ENCODE assay signal across 10 mouse cellular contexts in genomic region chr1:55665828-55666673, GRCm38 (mm10).
DNase-seq lines count a peak whose midpoint lies in the region; ATAC-seq and TF ChIP-seq lines count a peak whose summit lies in the region.
"Had no signal": no experiment of that assay in that cellular context is flagged by ENCODE, and none has a peak within 500 bp of the region (broad histone marks: within the 10 kb centered on the region; RNA-seq: fewer than 3 reads in every experiment).

No protein-coding gene starts in this region.

- no peak overlapping the region for H3K4me3 ChIP-seq in limb, embryonic 15.5 days
- no peak overlapping the region for H3K4me3 ChIP-seq in limb, embryonic 10.5 days
- H3K4me3 ChIP-seq in hindbrain, embryonic 13.5 days, result no peak overlapping the region
- H3K4me3 ChIP-seq in midbrain, embryonic 14.5 days (replicated peaks; ENCODE audit: low read depth, low read length), result no peak overlapping the region
- H3K4me3 ChIP-seq in kidney, embryonic 16.5 days (ENCODE audit: low read length), result no peak overlapping the region
- H3K4me3 ChIP-seq in kidney, adult 2 months (ENCODE audit: insufficient read depth, low read depth, low read length), result no peak overlapping the region
- H3K4me3 ChIP-seq in lung, adult 2 months (replicated peaks; ENCODE audit: extremely low read depth, low read depth, low read length), result no peak overlapping the region
- H3K4me3 ChIP-seq: embryonic facial prominence, embryonic 15.5 days had no signal

- no peak overlapping the region for H3K4me2 ChIP-seq in limb, embryonic 15.5 days
- H3K4me2 ChIP-seq in hindbrain, embryonic 13.5 days, result peak overlapping the region; percentile 34
- H3K4me2 ChIP-seq in midbrain, embryonic 14.5 days (ENCODE audit: low read length), result peak overlapping the region; percentile 35
- no peak overlapping the region for H3K4me2 ChIP-seq in kidney, embryonic 16.5 days (replicated peaks; ENCODE audit: low read depth, low read length)
- H3K4me2 ChIP-seq: embryonic facial prominence, embryonic 15.5 days had no signal

- H3K27me3 ChIP-seq in limb, embryonic 15.5 days, result no peaks in the 10 kb centered on the region
- H3K27me3 ChIP-seq in limb, embryonic 10.5 days (ENCODE audit: low read depth, poor library complexity, severe bottlenecking), result no peaks in the 10 kb centered on the region
- 0 out of 2 replicates have a peak, but pooled peaks cover 3% of the 10 kb centered on the region for H3K27me3 ChIP-seq in hindbrain, embryonic 13.5 days
- H3K27me3 ChIP-seq in midbrain, embryonic 14.5 days (ENCODE audit: control insufficient read depth, insufficient read depth, low read length), result no peaks in the 10 kb centered on the region
- no peaks in the 10 kb centered on the region for H3K27me3 ChIP-seq in kidney, embryonic 16.5 days (ENCODE audit: insufficient read depth, low read length)
- H3K27me3 ChIP-seq in kidney, adult 2 months (replicated peaks; ENCODE audit: control insufficient read depth, insufficient read depth, low read length), result no peaks in the 10 kb centered on the region
- H3K27me3 ChIP-seq: embryonic facial prominence, embryonic 15.5 days had no signal

- peaks cover 4% of the 10 kb centered on the region; the same call in 1 of the 2 replicates for H3K4me1 ChIP-seq in limb, embryonic 15.5 days
- peaks cover 4% of the 10 kb centered on the region; the same call in 1 of the 2 replicates for H3K4me1 ChIP-seq in limb, embryonic 10.5 days
- H3K4me1 ChIP-seq in hindbrain, embryonic 13.5 days (replicated peaks), result peaks cover 28% of the 10 kb centered on the region
- H3K4me1 ChIP-seq in midbrain, embryonic 14.5 days (ENCODE audit: control insufficient read depth, insufficient read depth, low read length), result peaks cover 29% of the 10 kb centered on the region
- peaks cover 13% of the 10 kb centered on the region for H3K4me1 ChIP-seq in kidney, embryonic 16.5 days (ENCODE audit: insufficient read depth, low read length)
- no peaks in the 10 kb centered on the region for H3K4me1 ChIP-seq in kidney, adult 2 months (ENCODE audit: control insufficient read depth, insufficient read depth, low read length)
- peaks cover 18% of the 10 kb centered on the region for H3K4me1 ChIP-seq in lung, adult 2 months (ENCODE audit: control insufficient read depth, insufficient read depth, low read length)
- H3K4me1 ChIP-seq: embryonic facial prominence, embryonic 15.5 days had no signal

- H3K9me3 ChIP-seq in limb, embryonic 15.5 days, result no peaks in the 10 kb centered on the region
- no peaks in the 10 kb centered on the region for H3K9me3 ChIP-seq in limb, embryonic 10.5 days (replicated peaks)
- no peaks in the 10 kb centered on the region for H3K9me3 ChIP-seq in hindbrain, embryonic 13.5 days
- no peaks in the 10 kb centered on the region for H3K9me3 ChIP-seq in midbrain, embryonic 14.5 days (ENCODE audit: control insufficient read depth, low read length)
- no peaks in the 10 kb centered on the region for H3K9me3 ChIP-seq in kidney, embryonic 16.5 days (ENCODE audit: low read length)
- H3K9me3 ChIP-seq: embryonic facial prominence, embryonic 15.5 days; G1E had no signal

- no peak overlapping the region for H3K27ac ChIP-seq in limb, embryonic 15.5 days
- no peak overlapping the region for H3K27ac ChIP-seq in limb, embryonic 10.5 days
- H3K27ac ChIP-seq in hindbrain, embryonic 13.5 days, result peak overlapping the region; percentile 85
- peak overlapping the region; percentile 84 for H3K27ac ChIP-seq in midbrain, embryonic 14.5 days (replicated peaks; ENCODE audit: low read depth, low read length)
- no peak overlapping the region for H3K27ac ChIP-seq in kidney, embryonic 16.5 days (ENCODE audit: low read length)
- no peak overlapping the region for H3K27ac ChIP-seq in kidney, adult 2 months (ENCODE audit: insufficient read depth, low read depth, low read length)
- H3K27ac ChIP-seq: embryonic facial prominence, embryonic 15.5 days had no signal

- H3K9ac ChIP-seq in limb, embryonic 15.5 days, result no peak overlapping the region
- no peak overlapping the region for H3K9ac ChIP-seq in hindbrain, embryonic 13.5 days
- H3K9ac ChIP-seq in midbrain, embryonic 14.5 days (replicated peaks; ENCODE audit: low read length), result 0 out of 2 replicates have a peak overlapping the region, but pooled peaks have one; percentile 9
- no peak overlapping the region for H3K9ac ChIP-seq in kidney, embryonic 16.5 days (replicated peaks; ENCODE audit: low read length)
- H3K9ac ChIP-seq: embryonic facial prominence, embryonic 15.5 days had no signal

- ATAC-seq in limb, embryonic 15.5 days (ENCODE audit: insufficient number of reproducible peaks, low FRiP score, low TSS enrichment, low read depth), result peak; percentile 52; the same call in 1 of the 2 replicates
- ATAC-seq in hindbrain, embryonic 13.5 days (ENCODE audit: low FRiP score), result peak; percentile 82
- peak; percentile 88 for ATAC-seq in midbrain, embryonic 14.5 days (ENCODE audit: low FRiP score, low TSS enrichment)
- no peak for ATAC-seq in kidney, embryonic 16.5 days (ENCODE audit: low FRiP score, low TSS enrichment)

- TF ChIP-seq CTCF in kidney, adult 2 months (conservative IDR thresholded peaks at IDR 0.05; ENCODE audit: insufficient read depth, insufficient read length, low read depth, low read length), result no peak
- no peak for TF ChIP-seq CTCF in lung, adult 2 months (IDR thresholded peaks at IDR 0.05; ENCODE audit: insufficient read depth, low read length)

- no peaks in the 10 kb centered on the region for H3K36me3 ChIP-seq in limb, embryonic 15.5 days
- H3K36me3 ChIP-seq in limb, embryonic 10.5 days, result no peaks in the 10 kb centered on the region
- H3K36me3 ChIP-seq in hindbrain, embryonic 13.5 days, result no peaks in the 10 kb centered on the region
- H3K36me3 ChIP-seq in midbrain, embryonic 14.5 days (ENCODE audit: control insufficient read depth, insufficient read depth, low read length), result no peaks in the 10 kb centered on the region
- no peaks in the 10 kb centered on the region for H3K36me3 ChIP-seq in kidney, embryonic 16.5 days (ENCODE audit: insufficient read depth, low read length)
- H3K36me3 ChIP-seq in kidney, adult 2 months (ENCODE audit: control insufficient read depth, insufficient read depth, low read length), result no peaks in the 10 kb centered on the region
- H3K36me3 ChIP-seq: embryonic facial prominence, embryonic 15.5 days; G1E had no signal

- 42% methylated on average over 11 of the region's 11 CpGs for WGBS in limb, embryonic 15.5 days
- 58% methylated on average over 11 of the region's 11 CpGs for WGBS in limb, embryonic 10.5 days
- WGBS in hindbrain, embryonic 13.5 days, result 21% methylated on average over 11 of the region's 11 CpGs
- WGBS in midbrain, embryonic 14.5 days, result 11% methylated on average over 11 of the region's 11 CpGs
- WGBS in kidney, embryonic 16.5 days, result 55% methylated on average over 11 of the region's 11 CpGs
- WGBS in kidney, adult 2 months, result 68% methylated on average over 11 of the region's 11 CpGs
- WGBS in lung, adult 2 months, result 42% methylated on average over 11 of the region's 11 CpGs

- no peak for TF ChIP-seq POLR2A in kidney, adult 2 months (IDR thresholded peaks at IDR 0.05; ENCODE audit: low read depth, low read length)
- TF ChIP-seq POLR2A in lung, adult 2 months (IDR thresholded peaks at IDR 0.05; ENCODE audit: borderline replicate concordance, extremely low read depth, low read depth, low read length), result no peak

- DNase-seq in limb, embryonic 10.5 days (ENCODE audit: low spot score), result no peak
- peak; percentile 38 for DNase-seq in embryo, embryonic 10 days (ENCODE audit: low spot score)
- peak; percentile 78 for DNase-seq in midbrain, embryonic 14.5 days
- no peak for DNase-seq in kidney, adult 2 months
- no peak for DNase-seq in lung, adult 2 months

Comparison
In these comparisons a context has a peak if more than half of its experiments do, and no peak if none do; other contexts are left out.
1. H3K27ac ChIP-seq: peak in hindbrain, embryonic 13.5 days (single experiment) and midbrain, embryonic 14.5 days (single experiment); none in limb, embryonic 15.5 days (single experiment), limb, embryonic 10.5 days (single experiment), kidney, embryonic 16.5 days (single experiment) and kidney, adult 2 months (single experiment).
2. H3K4me2 ChIP-seq: peak in hindbrain, embryonic 13.5 days (single experiment) and midbrain, embryonic 14.5 days (single experiment); none in limb, embryonic 15.5 days (single experiment) and kidney, embryonic 16.5 days (single experiment).
3. DNase-seq: peak in embryo, embryonic 10 days (single experiment) and midbrain, embryonic 14.5 days (single experiment); none in limb, embryonic 10.5 days (single experiment), kidney, adult 2 months (single experiment) and lung, adult 2 months (single experiment).